Mouse (Mus musculus): ENCODE measurements at regions not wholly inside any gene's neighbourhood (a gene's known extent, or its start where the extent isn't known, plus 50 kb on each side); places are given as distances from the start of the nearest gene placed in this dataset.

GRCm38 (mm10) chr12:54260502-54260901 lies 56.8 kb upstream of the Egln3 start:
- Histone ChIP-seq H3K79me3 (ENCODE audit: low read depth) (no peaks in the 10 kb centered on the region), H3K36me3 (ENCODE audit: control insufficient read depth, insufficient read depth) (no peaks in the 10 kb centered on the region), H3K27me3 (ENCODE audit: control insufficient read depth, insufficient read depth, insufficient read length) (no peaks in the 10 kb centered on the region), H3ac (ENCODE audit: control insufficient read depth, insufficient read length, low read depth) (no peak overlapping the region), H3K79me2 (ENCODE audit: control insufficient read depth, insufficient read depth) (no peaks in the 10 kb centered on the region), H3K4me3 (ENCODE audit: insufficient read depth, poor library complexity, severe bottlenecking) (no peak overlapping the region)
- TF ChIP-seq MYOD1 (IDR thresholded peaks at IDR 0.05; ENCODE audit: control insufficient read depth, insufficient read length, low read depth) (peak; percentile 26), CEBPB (IDR thresholded peaks at IDR 0.05; ENCODE audit: low read depth) (no peak), MAX (IDR thresholded peaks at IDR 0.05) (no peak)

- no peak for TF ChIP-seq CTCF (IDR thresholded peaks at IDR 0.05; ENCODE audit: control insufficient read depth, insufficient read depth, insufficient read length)
- no peak for TF ChIP-seq MYOD1 (IDR thresholded peaks at IDR 0.05; ENCODE audit: control insufficient read depth, insufficient read length, low read depth)
- no peak for TF ChIP-seq USF1 (IDR thresholded peaks at IDR 0.05; ENCODE audit: low read depth)
- TF ChIP-seq MAX (IDR thresholded peaks at IDR 0.05) = no peak
- TF ChIP-seq MYOG (IDR thresholded peaks at IDR 0.05; ENCODE audit: control insufficient read depth, extremely low read depth, insufficient read length) = no peak
- TF ChIP-seq FOSL1 (IDR thresholded peaks at IDR 0.05; ENCODE audit: insufficient read depth, low read length, poor library complexity, severe bottlenecking) = no peak
- no peak for TF ChIP-seq CEBPB (IDR thresholded peaks at IDR 0.05; ENCODE audit: low read depth)
- Histone ChIP-seq H3K36me3 (ENCODE audit: control insufficient read depth, insufficient read depth) (no peaks in the 10 kb centered on the region), H3ac (ENCODE audit: control insufficient read depth, insufficient read length, low read depth) (no peak overlapping the region), H3K27me3 (ENCODE audit: control insufficient read depth, insufficient read depth, insufficient read length) (no peaks in the 10 kb centered on the region), H3K4me3 (ENCODE audit: insufficient read depth, poor library complexity, severe bottlenecking) (no peak overlapping the region), H3K79me3 (ENCODE audit: low read depth) (no peaks in the 10 kb centered on the region), H3K79me2 (ENCODE audit: control insufficient read depth, insufficient read depth) (no peaks in the 10 kb centered on the region)
These were observed 54.2 kb upstream of the Egln3 start for GRCm38 (mm10) chr12:54257776-54258433.

- Histone ChIP-seq H3K27me3 (ENCODE audit: control insufficient read depth, insufficient read depth, insufficient read length) (no peaks in the 10 kb centered on the region), H3K79me3 (ENCODE audit: low read depth) (no peaks in the 10 kb centered on the region), H3K36me3 (ENCODE audit: control insufficient read depth, insufficient read depth) (no peaks in the 10 kb centered on the region), H3K79me2 (ENCODE audit: control insufficient read depth, insufficient read depth) (no peaks in the 10 kb centered on the region), H3K4me3 (ENCODE audit: insufficient read depth, poor library complexity, severe bottlenecking) (no peak overlapping the region), H3ac (ENCODE audit: control insufficient read depth, insufficient read length, low read depth) (no peak overlapping the region)
- TF ChIP-seq MYOD1 (IDR thresholded peaks at IDR 0.05; ENCODE audit: control insufficient read depth, insufficient read length, low read depth) (no peak), MAX (IDR thresholded peaks at IDR 0.05) (no peak), MYOG (IDR thresholded peaks at IDR 0.05; ENCODE audit: control insufficient read depth, extremely low read depth, insufficient read length) (no peak), CTCF (IDR thresholded peaks at IDR 0.05; ENCODE audit: control insufficient read depth, insufficient read depth, insufficient read length) (no peak), CEBPB (IDR thresholded peaks at IDR 0.05; ENCODE audit: low read depth) (no peak), USF1 (IDR thresholded peaks at IDR 0.05; ENCODE audit: low read depth) (no peak), FOSL1 (IDR thresholded peaks at IDR 0.05; ENCODE audit: insufficient read depth, low read length, poor library complexity, severe bottlenecking) (no peak)
These were observed 53.0 kb upstream of the Egln3 start for GRCm38 (mm10) chr12:54256506-54257128.
